In the genomic region with DNA sequence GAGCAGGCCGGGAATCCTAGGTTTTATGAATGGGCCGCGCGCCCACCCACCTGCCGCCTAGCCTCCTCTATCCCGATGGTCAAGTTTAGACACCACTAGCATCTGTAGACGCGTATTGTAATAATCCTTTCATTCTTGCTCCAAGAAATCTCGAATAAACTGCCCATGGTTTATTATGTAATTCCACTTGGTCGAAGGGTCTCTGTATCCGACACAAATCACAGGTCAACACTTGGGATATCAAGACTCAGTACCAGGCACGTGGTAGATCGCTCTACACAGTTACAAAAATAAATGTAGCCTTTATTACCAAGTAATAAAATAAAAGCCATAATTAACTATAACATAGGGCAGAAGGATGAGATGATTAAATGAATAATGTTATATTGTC, we compare ENCODE assay signal across 8 mouse cellular contexts. TPM values are rescaled to one million over a fixed set of nuclear protein-coding genes. Genes with fewer than 3 reads are reported as not detected.
DNase-seq lines count a peak whose midpoint lies in the region; ATAC-seq and TF ChIP-seq lines count a peak whose summit lies in the region.

No protein-coding gene starts in this region.

- TF ChIP-seq CTCF in cortical plate, adult 2 months (IDR thresholded peaks at IDR 0.05; ENCODE audit: extremely low read depth, insufficient read depth, low read length) = no peak

- H3K27ac ChIP-seq in kidney, embryonic 15.5 days = no peak overlapping the region
- no peak overlapping the region for H3K27ac ChIP-seq in cortical plate, adult 2 months (ENCODE audit: insufficient read depth, low read length)
- no peak overlapping the region; the same call in 1 of the 2 replicates for H3K27ac ChIP-seq in hindbrain, embryonic 14.5 days
- no peak overlapping the region for H3K27ac ChIP-seq in midbrain, embryonic 13.5 days

- TF ChIP-seq POLR2A in cortical plate, adult 2 months (IDR thresholded peaks at IDR 0.05; ENCODE audit: extremely low read depth, insufficient read depth, low read length) = no peak

- H3K4me3 ChIP-seq in kidney, embryonic 15.5 days (replicated peaks) = peak overlapping the region; percentile 80
- H3K4me3 ChIP-seq in cortical plate, adult 2 months (ENCODE audit: insufficient read depth, low read length) = peak overlapping the region; percentile 98; the same call in 1 of the 2 replicates
- peak overlapping the region; percentile 83 for H3K4me3 ChIP-seq in hindbrain, embryonic 14.5 days (replicated peaks; ENCODE audit: low read length)
- H3K4me3 ChIP-seq in midbrain, embryonic 13.5 days (replicated peaks) = peak overlapping the region; percentile 79

- H3K27me3 ChIP-seq in kidney, embryonic 15.5 days = no peaks in the 10 kb centered on the region
- H3K27me3 ChIP-seq in hindbrain, embryonic 14.5 days (ENCODE audit: control insufficient read depth, insufficient read depth, low read length) = no peaks in the 10 kb centered on the region
- H3K27me3 ChIP-seq in midbrain, embryonic 13.5 days = no peaks in the 10 kb centered on the region

- DNase-seq in kidney, adult 18-20 months = no peak
- no peak for DNase-seq in hindbrain, embryonic 14.5 days (ENCODE audit: low spot score)
- no peak for DNase-seq in layer of hippocampus, postnatal 36 days
- no peak for DNase-seq in left cerebral cortex, adult 9 months (ENCODE audit: low spot score in 2 of 2)
- DNase-seq in gastrocnemius, adult 18-20 months (ENCODE audit: low spot score) = no peak

- peaks cover 31% of the 10 kb centered on the region for H3K4me1 ChIP-seq in kidney, embryonic 15.5 days
- peaks cover 6% of the 10 kb centered on the region for H3K4me1 ChIP-seq in cortical plate, adult 2 months (ENCODE audit: control insufficient read depth, insufficient read depth, low read length)
- peaks cover 28% of the 10 kb centered on the region for H3K4me1 ChIP-seq in hindbrain, embryonic 14.5 days (replicated peaks; ENCODE audit: control insufficient read depth, insufficient read depth, low read length)
- peaks cover 30% of the 10 kb centered on the region for H3K4me1 ChIP-seq in midbrain, embryonic 13.5 days (replicated peaks)

- H3K9ac ChIP-seq in kidney, embryonic 15.5 days = 0 out of 2 replicates have a peak overlapping the region, but pooled peaks have one; percentile 1
- no peak overlapping the region for H3K9ac ChIP-seq in hindbrain, embryonic 14.5 days
- H3K9ac ChIP-seq in midbrain, embryonic 13.5 days (replicated peaks) = no peak overlapping the region

- H3K4me2 ChIP-seq in kidney, embryonic 15.5 days = peak overlapping the region; percentile 57
- peak overlapping the region; percentile 52 for H3K4me2 ChIP-seq in hindbrain, embryonic 14.5 days (replicated peaks)
- peak overlapping the region; percentile 46 for H3K4me2 ChIP-seq in midbrain, embryonic 13.5 days (replicated peaks)

- H3K36me3 ChIP-seq in kidney, embryonic 15.5 days = peaks cover 44% of the 10 kb centered on the region
- peaks cover 46% of the 10 kb centered on the region for H3K36me3 ChIP-seq in hindbrain, embryonic 14.5 days (replicated peaks; ENCODE audit: control insufficient read depth, insufficient read depth)
- H3K36me3 ChIP-seq in midbrain, embryonic 13.5 days = peaks cover 40% of the 10 kb centered on the region

- peak; percentile 10; the same call in 1 of the 2 replicates for ATAC-seq in kidney, embryonic 15.5 days (replicated peaks; ENCODE audit: low FRiP score)
- ATAC-seq in hindbrain, embryonic 14.5 days (ENCODE audit: low FRiP score) = peak; percentile 8; the same call in 1 of the 2 replicates
- no peak for ATAC-seq in midbrain, embryonic 13.5 days

- H3K9me3 ChIP-seq in kidney, embryonic 15.5 days (replicated peaks) = no peaks in the 10 kb centered on the region
- no peaks in the 10 kb centered on the region for H3K9me3 ChIP-seq in hindbrain, embryonic 14.5 days (ENCODE audit: control insufficient read depth, low read length)
- no peaks in the 10 kb centered on the region for H3K9me3 ChIP-seq in midbrain, embryonic 13.5 days

- 9% methylated on average over 13 of the region's 13 CpGs for WGBS in kidney, embryonic 15.5 days
- 10% methylated on average over 13 of the region's 13 CpGs for WGBS in hindbrain, embryonic 14.5 days
- 11% methylated on average over 13 of the region's 13 CpGs for WGBS in midbrain, embryonic 13.5 days

RNA-seq across cellular contexts. Expression of gene Pip4k2b, which starts 0.8 kb away (rescaled TPM):
- polyA plus RNA-seq in kidney, embryonic 15.5 days (2015; fragmentation: Nextera tagmentation; extraction: Ambion mirVana) = 1.8 and 1.9 TPM in 2 replicates
- polyA plus RNA-seq in cortical plate, adult 2 months (2012; rRNA removed) = 64.7 and 67.2 TPM in 2 replicates
- polyA plus RNA-seq in hindbrain, embryonic 14.5 days (2014; fragmentation: Nextera tagmentation; extraction: Ambion mirVana) = 5.2 and 5.9 TPM in 2 replicates
- polyA plus RNA-seq in midbrain, embryonic 13.5 days (2015; fragmentation: Nextera tagmentation; extraction: Ambion mirVana) = 3.7 and 4.0 TPM in 2 replicates
- total RNA-seq in layer of hippocampus, postnatal 36 days (2021) = 100 to 1,000 TPM; 109 to 112 TPM
- total RNA-seq in gastrocnemius, adult 18-20 months (2021) = 10 to 100 TPM; 64.7 TPM

RNA-seq across cellular contexts. Expression of gene Cwc25, which starts 21.0 kb away (rescaled TPM):
- polyA plus RNA-seq in kidney, embryonic 15.5 days (2015; fragmentation: Nextera tagmentation; extraction: Ambion mirVana) = 19.2 and 19.5 TPM in 2 replicates
- 16.4 TPM in 2 replicates for polyA plus RNA-seq in cortical plate, adult 2 months (2012; rRNA removed)
- 8.1 and 11.2 TPM in 2 replicates for polyA plus RNA-seq in hindbrain, embryonic 14.5 days (2014; fragmentation: Nextera tagmentation; extraction: Ambion mirVana)
- 19.0 and 19.6 TPM in 2 replicates for polyA plus RNA-seq in midbrain, embryonic 13.5 days (2015; fragmentation: Nextera tagmentation; extraction: Ambion mirVana)
- 10 to 100 TPM; 19.5 to 19.8 TPM for total RNA-seq in layer of hippocampus, postnatal 36 days (2021)
- 1 to 10 TPM; 5.2 to 5.9 TPM for total RNA-seq in gastrocnemius, adult 18-20 months (2021)

RNA-seq across cellular contexts. Expression of gene 1700001P01Rik, which starts 30.4 kb away (rescaled TPM):
- 0.62 and 0.67 TPM in 2 replicates for polyA plus RNA-seq in kidney, embryonic 15.5 days (2015; fragmentation: Nextera tagmentation; extraction: Ambion mirVana)
- polyA plus RNA-seq in cortical plate, adult 2 months (2012; rRNA removed) = 0.76 and 1.6 TPM in 2 replicates
- polyA plus RNA-seq in hindbrain, embryonic 14.5 days (2014; fragmentation: Nextera tagmentation; extraction: Ambion mirVana) = 0.68 TPM in 1 of 2 replicates, not detected in the other
- polyA plus RNA-seq in midbrain, embryonic 13.5 days (2015; fragmentation: Nextera tagmentation; extraction: Ambion mirVana) = 0.81 and 1.1 TPM in 2 replicates
- 1 to 10 TPM in 1 of 2 experiments, under 1 TPM in 1; 0.60 to 1.3 TPM for total RNA-seq in layer of hippocampus, postnatal 36 days (2021)
- total RNA-seq in gastrocnemius, adult 18-20 months (2021) = not detected

RNA-seq across cellular contexts. Expression of gene Rpl23, which starts 36.9 kb away (rescaled TPM):
- polyA plus RNA-seq in kidney, embryonic 15.5 days (2015; fragmentation: Nextera tagmentation; extraction: Ambion mirVana) = 565 and 652 TPM in 2 replicates
- polyA plus RNA-seq in cortical plate, adult 2 months (2012; rRNA removed) = 287 and 301 TPM in 2 replicates
- 324 and 419 TPM in 2 replicates for polyA plus RNA-seq in hindbrain, embryonic 14.5 days (2014; fragmentation: Nextera tagmentation; extraction: Ambion mirVana)
- 363 and 377 TPM in 2 replicates for polyA plus RNA-seq in midbrain, embryonic 13.5 days (2015; fragmentation: Nextera tagmentation; extraction: Ambion mirVana)
- 100 to 1,000 TPM; 355 TPM for total RNA-seq in layer of hippocampus, postnatal 36 days (2021)
- 100 to 1,000 TPM; 426 to 450 TPM for total RNA-seq in gastrocnemius, adult 18-20 months (2021)

RNA-seq across cellular contexts. Expression of gene Psmb3, which starts 42.1 kb away (rescaled TPM):
- 475 and 488 TPM in 2 replicates for polyA plus RNA-seq in kidney, embryonic 15.5 days (2015; fragmentation: Nextera tagmentation; extraction: Ambion mirVana)
- polyA plus RNA-seq in cortical plate, adult 2 months (2012; rRNA removed) = 249 and 256 TPM in 2 replicates
- 436 and 489 TPM in 2 replicates for polyA plus RNA-seq in hindbrain, embryonic 14.5 days (2014; fragmentation: Nextera tagmentation; extraction: Ambion mirVana)
- polyA plus RNA-seq in midbrain, embryonic 13.5 days (2015; fragmentation: Nextera tagmentation; extraction: Ambion mirVana) = 503 and 505 TPM in 2 replicates
- total RNA-seq in layer of hippocampus, postnatal 36 days (2021) = 100 to 1,000 TPM; 125 to 129 TPM
- 100 to 1,000 TPM; 150 to 167 TPM for total RNA-seq in gastrocnemius, adult 18-20 months (2021)
